Mouse (Mus musculus) cortical plate, adult 2 months (tissue): ENCODE measurements around the gene Fbxw11.

ENCODE experiments used
- CTCF ChIP-seq: fragments of 200-500 bp; IDR thresholded peaks from 2 replicates; pipeline ENCODE4 v1.5.1; 2011; ENCODE audit warnings: mild to moderate bottlenecking, control low read depth, low read length; ENCODE audit not compliant: insufficient read depth; ENCODE audit errors: extremely low read depth
- POLR2A ChIP-seq: fragments of 200-500 bp; IDR thresholded peaks from 2 replicates; pipeline ENCODE4 v1.6.1; 2011; ENCODE audit warnings: mild to moderate bottlenecking, low read length, control low read depth; ENCODE audit not compliant: insufficient read depth; ENCODE audit errors: extremely low read depth

DNA sequence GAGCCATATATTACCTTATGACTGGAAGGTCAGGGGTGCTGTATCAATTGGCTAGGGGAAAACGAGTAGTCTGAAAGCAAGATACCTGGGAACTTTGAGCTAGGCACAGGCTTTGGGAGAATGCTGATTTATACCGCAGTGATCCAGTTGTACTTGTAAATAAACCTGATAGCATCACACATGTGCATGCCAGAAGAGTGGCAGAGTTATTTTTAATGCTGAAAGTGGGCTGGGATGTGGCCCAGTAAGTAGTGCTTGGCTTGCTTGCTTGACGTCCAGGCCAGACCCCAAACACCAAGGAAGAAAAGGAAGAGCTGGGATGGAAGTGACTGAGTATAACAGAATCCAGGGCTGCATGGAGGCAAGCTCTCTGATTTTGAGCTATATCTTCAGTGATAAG, 59.0 kb downstream of the Fbxw11 start:
- TF ChIP-seq CTCF: no peak
- no peak for TF ChIP-seq POLR2A
